Mouse (Mus musculus) layer of hippocampus, postnatal 14 days (tissue): ENCODE data around the gene Gm7298. TPM values are rescaled to one million over a fixed set of nuclear protein-coding genes. Genes with fewer than 3 reads are reported as not detected.
"Not testable (repeated sequence)": the region's sequence is repeated elsewhere in the genome, so short reads cannot be mapped to it uniquely, and the experiment has no call there.

Source experiments
- DNase-seq, 2 experiments: peaks; one replicate each; pipeline ENCODE4 v3.0.0; 2021 to 2022; ENCODE audit warnings: low spot score in 2 of 2, mixed read lengths in 1 of 2
- long read RNA-seq, 2 experiments: library from polyadenylated mRNA; stranded (forward); transcript quantifications; one replicate each; pipeline ENCODE4 v2.0.0; 2021
- total RNA-seq, 2 experiments: library from RNA; stranded (reverse); gene quantifications; 2 replicates each; pipeline ENCODE4 v1.2.3; 2021

Gm7298 gene
- total RNA-seq, result not detected
- long read RNA-seq, experiment 1, result 0 reads
- long read RNA-seq, experiment 2, result 0 reads

DNA sequence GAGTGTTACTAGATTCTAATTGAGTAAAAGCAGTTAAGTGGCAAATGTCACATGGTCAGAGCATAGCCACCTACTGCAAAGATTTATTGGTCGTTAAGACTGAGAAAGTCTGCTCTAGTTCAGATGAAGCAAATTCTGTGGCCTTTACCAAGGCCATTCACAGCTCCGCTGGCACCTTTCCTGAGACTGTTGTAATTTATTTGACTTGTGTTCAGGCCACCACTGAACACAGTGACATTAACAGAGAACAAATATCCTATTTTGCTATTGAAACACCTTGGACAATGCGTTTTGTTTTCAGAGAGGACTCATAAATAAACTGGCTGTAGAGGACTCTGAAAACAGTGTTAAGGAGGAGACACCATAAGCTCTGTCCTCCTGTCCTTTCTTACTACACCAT, at the start of gene Gm7298:
Gene Gm7298 (plus strand): TSS at position 301 of the 400 bp plus-strand sequence.
- no peak for DNase-seq

DNA sequence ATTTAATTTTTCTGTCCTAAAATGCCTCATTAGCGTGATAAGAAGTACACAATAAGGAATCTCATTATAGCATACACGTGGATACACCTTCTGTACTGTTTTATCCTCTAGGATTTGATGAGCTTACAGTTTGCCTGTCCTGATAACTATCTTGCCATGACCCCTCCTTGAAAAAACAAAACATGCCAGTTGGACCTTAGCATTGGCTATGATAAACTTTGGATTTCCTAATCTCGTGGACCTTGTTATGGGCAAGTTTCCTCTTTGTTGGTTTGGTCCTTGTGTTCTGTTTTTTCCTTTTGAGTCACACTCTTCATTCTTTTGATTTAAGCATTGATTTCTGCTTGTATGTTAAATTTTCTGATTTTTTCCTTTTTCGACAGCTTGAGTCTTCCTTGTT, 95.3 kb downstream of the Gm7298 start:
- DNase-seq, result no peak

DNA sequence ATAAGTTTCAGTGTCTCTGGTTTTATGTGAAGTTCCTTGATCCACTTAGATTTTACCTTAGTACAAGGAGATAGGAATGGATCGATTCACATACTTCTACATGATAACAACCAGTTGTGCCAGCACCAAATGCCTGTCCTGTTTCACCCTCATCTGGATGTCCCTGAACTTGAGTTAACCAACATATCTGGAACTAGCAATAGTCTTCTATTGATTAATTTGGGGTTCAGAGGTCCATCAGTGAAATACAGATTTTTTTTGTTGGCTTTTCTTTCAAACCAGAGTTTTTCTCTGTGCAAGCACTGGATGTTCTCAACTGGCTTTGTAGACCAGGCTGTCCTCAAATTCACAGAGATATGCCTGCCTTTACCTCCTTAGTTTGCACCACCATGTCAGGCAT, 103.6 kb downstream of the Gm7298 start:
- no peak for DNase-seq

DNA sequence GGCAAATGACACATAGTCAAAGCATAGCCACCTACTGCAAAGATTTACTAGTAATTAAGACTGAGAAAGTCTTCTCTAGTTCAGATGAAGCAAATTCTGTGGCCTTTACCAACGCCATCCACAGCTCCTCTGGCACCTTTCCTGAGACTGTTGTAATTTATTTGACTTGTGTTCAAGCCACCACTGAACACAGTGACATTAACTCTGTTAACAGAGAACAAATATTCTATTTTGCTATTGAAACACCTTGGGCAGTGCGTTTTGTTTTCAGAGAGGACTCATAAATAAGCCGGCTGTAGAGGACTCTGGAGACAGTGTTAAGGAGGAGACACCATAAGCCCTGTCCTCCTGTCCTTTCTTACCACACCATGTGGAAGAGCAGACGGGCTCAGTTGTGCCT, 105.5 kb downstream of the Gm7298 start, which contains the start of gene Mug1:
Gene Mug1 (plus strand): TSS at position 271 of the 400 bp plus-strand sequence.
- not testable (repeated sequence) for DNase-seq

Other genes starting within 250 kb of the Gm7298 start
- 1 to 10 TPM; 6.1 to 7.9 TPM for gene A2m, start 97.6 kb upstream of the Gm7298 start, total RNA-seq
- not detected for gene Mug1, start 105.6 kb downstream of the Gm7298 start, total RNA-seq